13 mouse cellular contexts compared by ENCODE assay signal in genomic region chr3:138460260-138460659, GRCm38 (mm10). TPM values are rescaled to one million over a fixed set of nuclear protein-coding genes. Genes with fewer than 3 reads are reported as not detected.
DNase-seq lines count a peak whose midpoint lies in the region; ATAC-seq lines count a peak whose summit lies in the region.
"Had no signal": no experiment of that assay in that cellular context is flagged by ENCODE, and none has a peak within 500 bp of the region (broad histone marks: within the 10 kb centered on the region; RNA-seq: fewer than 3 reads in every experiment).

No protein-coding gene starts in this region.

- peak; percentile 87 for ATAC-seq in cerebellum, adult (ENCODE audit: insufficient number of reproducible peaks, low FRiP score, low TSS enrichment)
- no peak for ATAC-seq in kidney, embryonic 16.5 days (ENCODE audit: low FRiP score, low TSS enrichment)
- ATAC-seq: Patski had no signal

- no peaks in the 10 kb centered on the region for H3K4me1 ChIP-seq in kidney, embryonic 16.5 days (ENCODE audit: insufficient read depth, low read length)

- DNase-seq in cerebellum, postnatal 4 days (ENCODE audit: low spot score in 2 of 2): no peak
- peak; percentile 37 to 51 for DNase-seq in kidney, postnatal 4 days
- peak; percentile 75 for DNase-seq in cerebellum, adult 9-10 months
- DNase-seq in right cerebral cortex, adult 18-20 months: peak; percentile 52
- DNase-seq in ovary, adult 18-20 months (ENCODE audit: low spot score): no peak
- no peak for DNase-seq in heart, adult 18-20 months
- DNase-seq: lung, adult 18-20 months had no signal

- 77% methylated on average over 13 of the region's 13 CpGs for WGBS in kidney, embryonic 16.5 days

- H3K9me3 ChIP-seq in kidney, embryonic 16.5 days (ENCODE audit: low read length): no peaks in the 10 kb centered on the region
- H3K9me3 ChIP-seq: kidney, embryonic 15.5 days had no signal

- no peak overlapping the region for H3K4me2 ChIP-seq in kidney, embryonic 16.5 days (replicated peaks; ENCODE audit: low read depth, low read length)
- H3K4me2 ChIP-seq: kidney, embryonic 15.5 days had no signal

- H3K9ac ChIP-seq in kidney, embryonic 16.5 days (replicated peaks; ENCODE audit: low read length): no peak overlapping the region
- H3K9ac ChIP-seq: kidney, embryonic 15.5 days had no signal

- peaks cover 78% of the 10 kb centered on the region for H3K36me3 ChIP-seq in kidney, embryonic 16.5 days (ENCODE audit: insufficient read depth, low read length)

- no peak overlapping the region for H3K27ac ChIP-seq in kidney, embryonic 16.5 days (ENCODE audit: low read length)
- H3K27ac ChIP-seq: kidney, embryonic 15.5 days had no signal

- no peaks in the 10 kb centered on the region for H3K27me3 ChIP-seq in kidney, embryonic 16.5 days (ENCODE audit: insufficient read depth, low read length)
- H3K27me3 ChIP-seq: kidney, embryonic 15.5 days; Patski had no signal

- no peak overlapping the region for H3K4me3 ChIP-seq in kidney, embryonic 16.5 days (ENCODE audit: low read length)
- H3K4me3 ChIP-seq: kidney, embryonic 15.5 days; myocyte had no signal

RNA-seq across cellular contexts. Expression of gene Adh5, which starts 17.4 kb away (rescaled TPM):
- 258 and 276 TPM in 2 replicates for polyA plus RNA-seq in kidney, embryonic 16.5 days (2015; fragmentation: Nextera tagmentation; extraction: Ambion mirVana)
- total RNA-seq in heart, adult 18-20 months (2021): 10 to 100 TPM; 82.4 to 89.7 TPM

RNA-seq across cellular contexts. Expression of gene Metap1, which starts 29.1 kb away (rescaled TPM):
- polyA plus RNA-seq in kidney, embryonic 16.5 days (2015; fragmentation: Nextera tagmentation; extraction: Ambion mirVana): 50.7 and 52.1 TPM in 2 replicates
- 10 to 100 TPM; 37.1 to 37.9 TPM for total RNA-seq in heart, adult 18-20 months (2021)

RNA-seq across cellular contexts. Expression of gene Adh4, which starts 45.0 kb away (rescaled TPM):
- not detected in 2 replicates for polyA plus RNA-seq in kidney, embryonic 16.5 days (2015; fragmentation: Nextera tagmentation; extraction: Ambion mirVana)
- not detected for total RNA-seq in heart, adult 18-20 months (2021)
- total RNA-seq: heart, postnatal 10 days had no signal
- polyA plus RNA-seq: kidney, embryonic 15.5 days; myocyte; Patski had no signal

Comparison
In these comparisons a context has a peak if more than half of its experiments do, and no peak if none do; other contexts are left out.
1. DNase-seq: peak in kidney, postnatal 4 days (2 of 2), cerebellum, adult 9-10 months (single experiment) and right cerebral cortex, adult 18-20 months (single experiment); none in cerebellum, postnatal 4 days (0 of 2), ovary, adult 18-20 months (single experiment) and heart, adult 18-20 months (0 of 2).